Mouse (Mus musculus): ENCODE results near the gene Pla2g6. TPM values are rescaled to one million over a fixed set of nuclear protein-coding genes. Genes with fewer than 3 reads are reported as not detected.

Gene Pla2g6
- polyA plus RNA-seq, 1 experiment: 31.8 TPM

- no peak for DNase-seq (ENCODE audit: extremely low spot score in 1 of 2, low spot score in 1 of 2)
Measured at GRCm38 (mm10) chr15:79244071-79244893, 83.9 kb downstream of the Pla2g6 start.

DNA sequence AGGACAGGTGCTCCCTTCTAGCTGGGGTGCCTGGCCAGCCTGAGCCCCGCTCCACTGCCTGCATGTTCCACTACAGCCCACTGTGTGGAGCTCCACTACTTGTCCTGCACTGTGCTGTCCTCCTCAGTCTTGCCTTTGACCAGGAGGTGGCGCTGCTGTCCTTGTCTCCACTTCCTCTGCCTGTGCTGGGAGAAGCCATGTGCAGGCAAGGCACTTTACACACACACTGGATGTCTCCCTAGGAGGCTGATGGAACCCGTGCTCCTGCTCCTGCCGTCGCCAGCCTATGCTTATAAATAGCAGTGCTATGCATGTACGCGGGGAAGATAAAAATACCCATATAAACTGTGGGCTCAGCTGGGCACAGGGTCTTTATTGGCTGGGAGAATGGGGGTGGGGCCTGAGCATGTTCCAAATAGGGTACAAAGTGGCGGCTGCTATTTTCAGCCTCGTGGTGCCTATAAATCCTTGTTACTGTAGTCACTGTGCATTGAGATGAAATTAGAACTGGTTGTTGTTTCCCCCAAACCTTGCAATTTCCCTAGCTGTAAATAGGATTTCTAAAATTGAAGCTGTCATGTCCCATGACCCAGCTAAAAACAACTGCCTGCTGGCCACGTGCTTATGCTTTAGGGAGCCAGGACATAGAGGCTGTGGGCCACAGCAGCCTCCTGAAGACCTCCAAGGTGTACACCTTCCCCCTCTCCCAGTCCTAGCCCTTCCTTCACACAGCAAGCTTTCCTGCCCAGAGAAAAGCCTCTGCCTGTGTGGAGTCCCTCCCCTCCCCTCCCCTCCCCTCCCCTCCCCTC is 84.8 kb downstream of the Pla2g6 start:
- DNase-seq (ENCODE audit: extremely low spot score in 1 of 2, low spot score in 1 of 2): peak; percentile 98 to 99

DNA sequence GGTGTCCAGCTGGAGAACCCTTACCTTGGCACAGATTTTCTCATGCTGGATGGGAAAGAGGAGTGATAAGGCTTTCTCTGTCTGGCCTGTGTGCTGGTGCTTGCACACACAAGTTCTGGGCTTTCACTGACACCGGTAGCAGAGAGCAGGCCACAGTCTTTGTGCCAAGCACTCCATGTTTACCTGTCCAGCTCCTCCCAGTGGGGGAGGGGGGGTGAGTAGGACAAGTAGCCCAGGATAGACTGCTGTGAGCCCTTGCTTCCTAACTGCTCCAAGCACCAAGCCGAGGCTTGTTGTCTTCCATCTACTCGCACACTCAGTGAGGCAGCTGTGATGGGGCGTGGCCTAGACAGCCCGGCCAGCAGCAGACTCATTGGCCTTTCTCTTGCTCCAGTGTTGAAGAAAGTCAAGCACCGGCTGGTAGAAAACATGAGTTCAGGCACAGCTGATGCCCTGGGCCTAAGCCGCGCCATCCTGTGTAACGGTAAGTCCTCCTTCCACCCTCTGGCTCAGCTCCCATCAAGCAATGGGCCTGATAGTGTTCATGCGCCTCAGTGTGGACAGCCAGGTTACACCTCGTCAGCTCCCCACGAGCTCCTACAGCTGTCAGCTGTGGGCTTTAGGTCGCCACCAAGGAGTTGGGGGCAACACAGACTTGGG is 85.5 kb downstream of the Pla2g6 start:
- no peak for DNase-seq (ENCODE audit: extremely low spot score in 1 of 2, low spot score in 1 of 2)

- no peak for DNase-seq (ENCODE audit: extremely low spot score in 1 of 2, low spot score in 1 of 2)
Measured at GRCm38 (mm10) chr15:79238036-79238435, 90.2 kb downstream of the Pla2g6 start.

Other genes with a start within 250 kb of the Pla2g6 start
- gene Micall1, start 219.5 kb downstream of the Pla2g6 start, polyA plus RNA-seq (2012; rRNA removed): 22.2 and 23.8 TPM in 2 replicates
- 159 and 176 TPM in 2 replicates for gene Polr2f, start 187.4 kb downstream of the Pla2g6 start, polyA plus RNA-seq (2012; rRNA removed)
- 15.0 and 18.6 TPM in 2 replicates for gene 1700088E04Rik, start 187.1 kb downstream of the Pla2g6 start, polyA plus RNA-seq (2012; rRNA removed)
- 55.2 and 61.4 TPM in 2 replicates for gene Sox10, start 163.2 kb downstream of the Pla2g6 start, polyA plus RNA-seq (2012; rRNA removed)
- 87.7 and 98.4 TPM in 2 replicates for gene Pick1, start 99.2 kb downstream of the Pla2g6 start, polyA plus RNA-seq (2012; rRNA removed)
- 1.3 and 1.4 TPM in 2 replicates for gene Gm49486, start 99.0 kb downstream of the Pla2g6 start, polyA plus RNA-seq (2012; rRNA removed)
- 0.06 TPM in 1 of 2 replicates, not detected in the other for gene Slc16a8, start 73.6 kb downstream of the Pla2g6 start, polyA plus RNA-seq (2012; rRNA removed)
- 12.6 and 16.6 TPM in 2 replicates for gene Baiap2l2, start 42.9 kb downstream of the Pla2g6 start, polyA plus RNA-seq (2012; rRNA removed)
- 0.62 and 1.1 TPM in 2 replicates for gene Maff, start 18.2 kb upstream of the Pla2g6 start, polyA plus RNA-seq (2012; rRNA removed)
- 73.0 and 78.2 TPM in 2 replicates for gene Tmem184b, start 75.2 kb upstream of the Pla2g6 start, polyA plus RNA-seq (2012; rRNA removed)
- 195 and 198 TPM in 2 replicates for gene Csnk1e, start 127.2 kb upstream of the Pla2g6 start, polyA plus RNA-seq (2012; rRNA removed)
- 169 and 176 TPM in 2 replicates for gene Kcnj4, start 176.9 kb upstream of the Pla2g6 start, polyA plus RNA-seq (2012; rRNA removed)
- gene Kdelr3, start 188.0 kb upstream of the Pla2g6 start, polyA plus RNA-seq (2012; rRNA removed): 1.6 TPM in 2 replicates
- 560 and 674 TPM in 2 replicates for gene Ddx17, start 218.4 kb upstream of the Pla2g6 start, polyA plus RNA-seq (2012; rRNA removed)

Measured in frontal cortex, adult 2 months (tissue).